Mouse (Mus musculus): ENCODE measurements at regions not wholly inside any gene's neighbourhood (a gene's known extent, or its start where the extent isn't known, plus 50 kb on each side); places are given as distances from the start of the nearest gene placed in this dataset.
A peak's percentile ranks its signal among the peaks of the same experiment; 100 is the strongest.

- ATAC-seq (replicated peaks; ENCODE audit: poor library complexity), result no peak
Observed at GRCm38 (mm10) chr1:185617691-185618090, 163.0 kb downstream of the Slc30a10 start.

GRCm38 (mm10) chr1:185619011-185619410 is 164.4 kb downstream of the Slc30a10 start:
- ATAC-seq (replicated peaks; ENCODE audit: poor library complexity), result no peak

GRCm38 (mm10) chr1:185628401-185628800 is 173.8 kb downstream of the Slc30a10 start:
- no peak for ATAC-seq (replicated peaks; ENCODE audit: poor library complexity)

GRCm38 (mm10) chr1:185629976-185630375 is 175.3 kb downstream of the Slc30a10 start:
- ATAC-seq (replicated peaks; ENCODE audit: poor library complexity), result no peak

- no peak for ATAC-seq (replicated peaks; ENCODE audit: poor library complexity)
Observed at GRCm38 (mm10) chr1:185638631-185639030, 184.0 kb downstream of the Slc30a10 start.

- ATAC-seq (replicated peaks; ENCODE audit: poor library complexity), result no peak
Observed at GRCm38 (mm10) chr1:185639486-185639885, 184.8 kb downstream of the Slc30a10 start.

GRCm38 (mm10) chr1:185644026-185644425 is 189.4 kb downstream of the Slc30a10 start:
- no peak for ATAC-seq (replicated peaks; ENCODE audit: poor library complexity)

- no peak for ATAC-seq (replicated peaks; ENCODE audit: poor library complexity)
Observed at GRCm38 (mm10) chr1:185648128-185648527, 193.5 kb downstream of the Slc30a10 start.

- no peak for ATAC-seq (replicated peaks; ENCODE audit: poor library complexity)
Observed at GRCm38 (mm10) chr1:185648926-185649325, 194.3 kb downstream of the Slc30a10 start.

- ATAC-seq (replicated peaks; ENCODE audit: poor library complexity), result no peak
Observed at GRCm38 (mm10) chr1:185650926-185651325, 196.3 kb downstream of the Slc30a10 start.

- ATAC-seq (replicated peaks; ENCODE audit: poor library complexity), result no peak
Observed at GRCm38 (mm10) chr1:185655021-185655420, 200.4 kb downstream of the Slc30a10 start.

GRCm38 (mm10) chr1:185655461-185655860 is 200.8 kb downstream of the Slc30a10 start:
- ATAC-seq (replicated peaks; ENCODE audit: poor library complexity), result no peak

- no peak for ATAC-seq (replicated peaks; ENCODE audit: poor library complexity)
Observed at GRCm38 (mm10) chr1:185657286-185657685, 202.6 kb downstream of the Slc30a10 start.

GRCm38 (mm10) chr1:185659476-185659875 is 204.8 kb downstream of the Slc30a10 start:
- no peak for ATAC-seq (replicated peaks; ENCODE audit: poor library complexity)

GRCm38 (mm10) chr1:185662336-185662735 is 207.7 kb downstream of the Slc30a10 start:
- ATAC-seq (replicated peaks; ENCODE audit: poor library complexity), result no peak

GRCm38 (mm10) chr1:185670029-185670741 is 215.5 kb downstream of the Slc30a10 start:
- no peak for ATAC-seq (replicated peaks; ENCODE audit: poor library complexity)

GRCm38 (mm10) chr1:185672940-185673339 is 218.3 kb downstream of the Slc30a10 start:
- no peak for ATAC-seq (replicated peaks; ENCODE audit: poor library complexity)

GRCm38 (mm10) chr1:185675674-185676420 is 221.2 kb downstream of the Slc30a10 start:
- ATAC-seq (replicated peaks; ENCODE audit: poor library complexity), result no peak

- ATAC-seq (replicated peaks; ENCODE audit: poor library complexity), result peak; percentile 90
Observed at GRCm38 (mm10) chr1:185681610-185682457, 227.2 kb downstream of the Slc30a10 start.

- ATAC-seq (replicated peaks; ENCODE audit: poor library complexity), result no peak
Observed at GRCm38 (mm10) chr1:185682458-185682750, 227.8 kb downstream of the Slc30a10 start.

GRCm38 (mm10) chr1:185684638-185685037 is 230.0 kb downstream of the Slc30a10 start:
- peak; percentile 62 for ATAC-seq (replicated peaks; ENCODE audit: poor library complexity)

- ATAC-seq (replicated peaks; ENCODE audit: poor library complexity), result no peak
Observed at GRCm38 (mm10) chr1:185688506-185688905, 233.9 kb downstream of the Slc30a10 start.

Measured in megakaryocyte progenitor cell, adult 5-6 weeks (primary cell).